Mouse (Mus musculus): Measurements from ENCODE around the gene Fgf18.

DNA sequence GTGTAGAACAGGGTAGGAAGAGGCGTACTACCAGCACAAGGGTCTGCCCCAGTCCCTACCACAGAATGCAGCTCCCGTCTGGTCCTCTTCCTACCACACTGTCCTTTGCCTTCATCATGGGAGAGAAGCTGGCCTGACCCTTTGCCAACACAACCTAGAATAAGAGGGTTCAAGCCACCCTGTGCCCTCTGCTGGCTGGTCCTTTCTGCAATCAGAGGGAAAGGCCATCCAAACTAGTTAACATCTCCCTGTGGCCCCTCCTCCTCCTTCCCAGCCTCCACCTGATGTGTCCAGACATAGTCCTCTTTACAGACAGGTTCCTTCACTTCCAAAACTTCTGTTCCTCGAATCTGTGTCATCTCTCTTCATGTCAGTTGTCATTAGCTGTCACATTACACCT is 66.0 kb downstream of the Fgf18 start:
- no peak for TF ChIP-seq CTCF (IDR thresholded peaks at IDR 0.05; ENCODE audit: control insufficient read depth, insufficient read depth, insufficient read length)
- no peak for TF ChIP-seq MYOD1 (IDR thresholded peaks at IDR 0.05; ENCODE audit: control insufficient read depth, insufficient read length, low read depth)
